Mouse (Mus musculus): ENCODE results near the gene Dyx1c1.

Gene Dyx1c1

DNA sequence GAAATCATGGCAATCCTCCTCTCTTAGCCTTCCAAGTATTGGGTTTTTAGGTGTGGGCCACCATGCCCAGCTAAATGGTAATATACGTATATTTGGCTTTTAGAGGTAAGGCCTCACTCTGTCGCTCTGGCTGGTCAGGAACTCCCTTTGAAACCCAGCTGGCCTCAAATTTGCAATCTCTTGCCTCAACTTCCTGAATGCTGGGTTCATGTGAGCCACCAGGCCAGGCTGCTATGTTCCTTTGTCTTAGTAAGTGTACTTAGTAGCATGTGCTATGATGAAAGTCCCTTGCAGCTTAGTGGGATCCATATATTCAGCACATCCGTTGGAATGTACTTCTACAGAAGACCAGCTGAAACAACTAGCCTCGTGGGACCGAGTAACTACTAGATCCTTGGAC lies 16.1 kb downstream of the Dyx1c1 start:
- DNase-seq (ENCODE audit: low spot score in 2 of 2): no peak

DNA sequence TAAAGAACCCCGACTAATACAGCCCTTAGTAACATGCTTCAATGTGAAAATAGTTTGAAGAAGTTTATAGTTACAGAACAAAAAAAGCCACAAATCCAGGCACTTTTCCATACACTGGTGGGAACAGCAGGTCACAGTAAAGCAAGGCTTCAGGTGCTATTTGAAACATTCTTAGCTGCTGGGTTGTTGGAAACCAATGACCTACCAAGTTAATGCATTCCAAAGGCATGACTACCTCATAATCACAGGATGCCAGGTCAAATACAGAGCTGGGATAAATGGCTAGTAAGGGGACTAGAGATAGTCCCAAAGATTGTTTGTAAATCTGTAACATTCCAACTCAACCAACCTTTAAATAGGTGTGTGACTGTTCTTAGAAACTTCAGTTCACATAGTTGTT lies 16.7 kb downstream of the Dyx1c1 start:
- no peak for DNase-seq (ENCODE audit: low spot score in 2 of 2)

DNA sequence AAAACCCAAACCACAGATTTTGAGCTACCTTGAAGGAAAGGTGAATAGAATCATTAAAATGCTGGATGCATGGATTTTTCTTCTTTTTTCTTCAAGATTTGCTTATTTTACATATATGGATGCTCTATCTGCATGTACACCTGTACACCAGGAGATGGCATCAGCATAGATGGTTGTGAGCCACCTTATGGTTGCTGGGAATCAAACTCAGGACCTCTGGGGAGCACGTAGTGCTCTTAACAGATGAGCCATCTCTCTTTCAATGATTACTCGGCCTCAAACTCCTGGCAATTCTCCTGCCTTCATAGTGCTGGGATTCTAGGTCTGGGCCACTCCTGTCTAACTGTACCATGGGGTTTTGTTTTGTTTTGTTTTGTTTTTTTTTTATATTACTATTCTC lies 24.5 kb downstream of the Dyx1c1 start:
- DNase-seq (ENCODE audit: low spot score in 2 of 2): no peak

DNA sequence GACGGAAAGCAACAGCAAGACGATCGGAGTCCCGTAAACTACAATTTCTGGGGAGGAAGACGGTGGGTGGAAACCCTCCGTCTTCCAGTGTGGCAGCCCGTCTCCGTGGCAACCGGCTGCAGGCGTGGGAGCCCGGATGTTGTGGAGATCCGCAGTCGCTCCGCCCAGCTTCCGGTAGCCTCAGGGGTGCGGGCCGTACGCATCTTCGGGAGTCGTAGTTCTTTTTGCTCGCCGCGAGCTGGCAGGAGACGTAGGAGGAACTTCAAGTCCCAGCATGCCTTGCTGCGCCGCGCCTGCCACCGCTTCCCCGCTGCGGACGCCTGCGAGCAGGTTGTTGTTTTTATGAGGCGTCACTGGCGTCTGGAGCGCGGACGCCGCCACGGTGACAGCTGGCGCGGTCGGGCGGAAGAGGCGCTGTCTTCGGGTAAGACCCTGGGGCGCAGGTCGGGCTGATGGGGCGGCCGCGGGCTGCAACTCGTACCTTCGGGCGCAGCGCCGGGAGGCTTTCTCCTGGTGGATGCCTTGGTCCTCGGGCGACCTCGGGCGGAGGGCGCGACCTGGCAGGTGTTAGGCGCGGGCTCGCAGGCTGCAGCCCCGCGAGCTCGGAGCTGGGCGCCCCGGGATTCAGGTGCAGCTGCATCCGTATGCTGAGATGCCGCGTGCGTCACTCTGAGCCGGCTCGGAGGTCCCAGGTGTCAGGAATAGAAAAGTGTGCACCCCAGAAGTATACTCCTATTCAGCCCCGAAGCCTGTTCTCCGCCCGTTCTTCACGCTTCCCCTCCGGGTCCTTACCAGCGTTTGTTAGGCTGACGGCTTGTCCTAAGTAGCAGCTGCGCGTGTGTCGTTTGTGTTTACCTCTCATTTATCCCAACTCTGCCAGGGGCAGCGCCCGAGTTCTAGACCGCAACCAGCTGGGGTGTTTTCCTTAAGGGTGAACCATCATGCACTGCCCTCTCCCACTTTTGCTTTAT lies 26.9 kb downstream of the Dyx1c1 start, which contains the start of the genes Ccpg1os and Ccpg1:
Gene Ccpg1os, minus strand, starts transcription at position 133 of the 971 bp plus-strand sequence.
Gene Ccpg1, plus strand, starts transcription at position 180 of the 971 bp plus-strand sequence.
- DNase-seq (ENCODE audit: low spot score in 2 of 2): peak; percentile 95 to 96

DNA sequence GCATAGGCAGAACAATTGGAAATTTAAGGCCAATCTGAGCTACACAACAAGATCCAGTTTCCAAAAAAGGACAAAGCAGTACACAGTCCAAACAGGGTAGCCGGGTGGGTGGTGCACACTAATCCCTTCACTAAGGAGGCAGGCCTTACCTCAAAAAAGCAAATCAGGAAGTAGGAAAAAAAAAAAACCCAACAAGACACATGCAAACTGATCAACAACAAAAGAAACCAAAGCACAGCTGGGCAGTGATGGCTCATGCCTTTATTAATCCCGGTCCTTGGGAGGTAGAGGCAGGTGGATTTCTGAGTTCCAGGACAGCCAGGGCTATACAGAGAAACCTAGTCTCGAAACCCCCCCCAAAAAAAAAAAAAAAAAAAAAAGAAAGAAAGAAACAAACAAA lies 29.1 kb downstream of the Dyx1c1 start:
- no peak for DNase-seq (ENCODE audit: low spot score in 2 of 2)

DNA sequence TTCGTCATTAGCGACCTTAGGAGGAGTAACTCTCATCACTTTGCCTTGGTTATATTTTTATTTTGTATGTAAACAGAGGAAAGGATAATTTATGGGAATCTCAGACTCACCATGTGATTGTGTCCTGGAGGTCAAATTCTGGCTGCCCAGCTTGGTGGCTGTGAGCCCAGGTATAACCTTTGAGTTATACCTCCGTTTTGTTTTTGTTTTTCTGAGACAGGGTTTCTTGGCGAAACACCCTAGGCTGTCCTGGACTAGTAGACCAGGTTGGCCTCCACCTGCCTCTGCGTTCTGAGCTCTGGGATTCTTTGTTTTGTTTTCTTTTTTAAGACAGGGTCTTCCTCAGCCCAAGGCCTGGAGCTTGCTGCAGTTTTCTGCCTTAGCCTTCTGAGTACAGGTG lies 30.1 kb downstream of the Dyx1c1 start:
- DNase-seq (ENCODE audit: low spot score in 2 of 2): no peak

DNA sequence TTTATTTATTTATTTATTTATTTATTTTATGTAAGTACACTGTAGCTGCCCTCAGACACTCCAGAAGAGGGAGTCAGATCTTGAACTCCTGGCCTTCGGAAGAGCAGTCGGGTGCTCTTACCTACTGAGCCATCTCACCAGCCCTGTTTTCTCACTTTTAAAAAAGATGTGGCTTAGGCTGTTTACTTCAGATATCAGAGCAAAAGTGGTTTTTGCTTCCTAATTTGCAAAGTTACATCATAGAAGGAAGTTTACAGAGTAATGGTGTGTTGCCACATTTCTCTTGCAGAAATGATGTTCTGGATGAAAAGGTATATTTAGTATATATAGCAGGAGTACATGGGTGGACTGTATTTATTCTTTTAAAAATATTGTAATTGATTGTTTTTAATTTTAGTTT lies 32.8 kb downstream of the Dyx1c1 start:
- DNase-seq (ENCODE audit: low spot score in 2 of 2): no peak

DNA sequence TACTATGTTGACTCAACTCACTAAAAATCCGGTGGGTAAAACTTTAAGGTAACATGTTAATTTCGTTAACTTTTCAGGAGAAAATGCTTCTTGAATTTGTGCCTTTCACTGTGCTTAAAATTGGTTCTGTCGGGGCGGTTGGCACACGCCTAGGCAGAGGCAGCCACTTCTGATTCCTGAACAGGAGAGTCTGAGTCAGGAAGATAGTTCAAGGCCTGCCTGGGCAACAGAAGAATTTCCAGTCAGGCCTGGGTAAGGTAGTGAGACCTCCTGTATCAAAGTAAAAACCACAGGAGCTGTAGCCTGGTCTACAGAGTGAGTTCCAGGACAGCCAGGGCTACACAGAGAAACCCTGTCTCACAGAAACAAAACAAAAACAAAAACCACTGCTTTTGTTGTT lies 34.0 kb downstream of the Dyx1c1 start:
- no peak for DNase-seq (ENCODE audit: low spot score in 2 of 2)

DNA sequence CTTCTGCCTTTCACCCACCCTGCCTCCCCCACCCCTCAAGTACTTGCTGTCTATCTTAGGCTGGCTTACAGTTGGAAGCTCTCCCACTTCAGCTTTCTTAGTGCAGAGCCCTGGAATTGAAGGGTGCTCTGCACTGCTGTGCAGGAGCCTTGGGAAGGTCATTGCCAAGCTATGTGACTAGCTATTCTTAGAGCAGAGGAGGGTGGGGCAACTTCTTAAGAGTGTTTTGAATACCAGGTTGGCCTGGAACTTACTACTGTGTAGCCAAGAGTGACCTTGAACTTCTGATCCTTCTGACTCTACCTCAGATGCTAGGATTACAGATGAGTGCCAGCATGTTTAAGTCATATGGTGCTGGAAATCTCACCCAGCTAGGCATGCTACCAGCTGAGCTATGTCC lies 37.6 kb downstream of the Dyx1c1 start:
- DNase-seq (ENCODE audit: low spot score in 2 of 2): no peak

DNA sequence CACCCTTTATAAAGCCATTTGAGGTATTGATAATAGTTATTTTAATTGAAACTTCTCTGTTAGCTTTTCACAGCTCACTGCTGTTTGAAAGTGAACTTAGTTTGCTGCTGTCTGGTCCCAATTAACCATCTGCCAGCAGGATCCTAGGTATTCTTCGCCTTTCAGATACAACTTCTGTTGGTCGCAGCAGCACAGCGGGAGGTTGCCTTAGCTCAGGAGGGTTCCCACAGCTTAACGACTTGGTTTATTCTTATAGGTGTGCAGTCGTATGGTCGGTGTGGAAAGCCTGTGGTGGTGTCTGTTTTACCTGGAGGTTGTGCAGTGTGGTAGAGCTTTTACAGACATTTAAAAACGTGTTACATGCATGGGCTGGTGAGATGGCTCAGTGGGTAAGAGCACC lies 38.2 kb downstream of the Dyx1c1 start:
- DNase-seq (ENCODE audit: low spot score in 2 of 2): no peak

DNA sequence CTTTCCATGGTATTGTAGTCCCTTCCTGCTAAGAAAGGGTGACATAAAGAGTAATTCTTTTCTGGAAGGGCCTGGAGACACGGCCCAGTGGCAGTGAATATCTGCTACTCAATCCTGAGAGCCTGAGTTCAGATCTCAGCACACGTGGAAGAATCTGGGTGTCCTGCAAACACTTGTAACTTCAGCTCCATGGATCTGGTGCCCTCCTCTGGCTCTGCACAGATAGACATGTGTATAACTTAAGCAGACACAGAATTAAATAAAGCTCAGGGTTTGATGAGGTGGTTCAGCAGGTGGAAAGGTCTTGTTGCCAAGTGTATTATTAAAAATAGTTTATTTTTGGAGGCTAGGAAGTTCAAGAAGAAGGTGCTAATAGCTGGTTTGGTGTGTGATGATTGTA lies 41.9 kb downstream of the Dyx1c1 start:
- no peak for DNase-seq (ENCODE audit: low spot score in 2 of 2)

DNA sequence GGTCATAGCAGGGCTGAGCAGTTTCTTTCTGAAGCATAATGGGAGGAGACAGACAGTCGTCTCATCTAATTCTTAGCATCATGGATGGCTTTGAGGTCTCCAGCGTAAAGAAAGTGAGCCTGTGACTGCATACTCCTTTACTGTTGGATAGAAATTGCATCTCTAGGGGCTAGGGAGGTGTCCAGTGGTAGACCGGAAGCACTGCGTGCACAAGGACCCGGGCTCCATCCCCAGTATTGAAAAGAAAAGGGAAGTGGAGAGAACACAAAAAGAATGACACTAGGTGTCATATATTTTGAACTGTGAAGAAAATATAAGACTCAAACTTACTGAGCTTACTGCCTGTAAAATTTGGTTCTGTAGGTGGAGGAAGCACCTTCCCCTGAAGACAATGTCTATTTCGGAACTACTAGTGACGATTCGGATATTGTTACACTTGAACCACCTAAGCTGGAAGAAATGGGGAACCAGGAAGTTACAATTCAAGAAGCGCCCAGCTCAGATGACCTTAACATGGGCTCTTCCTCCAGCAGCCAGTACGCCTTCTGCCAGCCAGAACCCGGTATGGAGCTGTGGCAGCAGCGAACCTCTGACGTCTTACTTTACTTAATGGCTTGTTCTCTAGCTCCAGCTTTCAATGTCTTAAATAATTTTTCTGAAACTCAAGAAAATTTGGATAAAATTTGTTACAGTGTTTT lies 42.9 kb downstream of the Dyx1c1 start:
- no peak for DNase-seq (ENCODE audit: low spot score in 2 of 2)

DNA sequence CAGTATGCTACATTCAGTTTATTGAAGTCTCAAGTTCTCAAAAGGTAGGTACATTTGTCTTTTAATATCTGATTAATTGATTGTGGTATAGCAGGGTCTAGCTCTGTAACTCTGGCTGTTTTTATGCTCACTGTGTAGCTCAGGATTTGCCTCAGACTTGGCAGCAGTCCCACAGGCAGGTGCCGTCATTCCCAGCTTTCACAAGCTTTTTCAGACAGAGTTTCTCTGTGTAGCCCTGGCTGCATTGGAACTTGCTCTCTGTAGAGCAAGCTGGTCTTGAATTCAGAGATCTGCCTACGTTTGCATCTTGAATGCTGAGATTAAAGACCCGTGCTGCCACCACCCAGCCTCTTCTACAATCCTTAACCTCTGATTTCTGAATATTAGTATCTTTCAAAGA lies 43.6 kb downstream of the Dyx1c1 start:
- no peak for DNase-seq (ENCODE audit: low spot score in 2 of 2)

DNA sequence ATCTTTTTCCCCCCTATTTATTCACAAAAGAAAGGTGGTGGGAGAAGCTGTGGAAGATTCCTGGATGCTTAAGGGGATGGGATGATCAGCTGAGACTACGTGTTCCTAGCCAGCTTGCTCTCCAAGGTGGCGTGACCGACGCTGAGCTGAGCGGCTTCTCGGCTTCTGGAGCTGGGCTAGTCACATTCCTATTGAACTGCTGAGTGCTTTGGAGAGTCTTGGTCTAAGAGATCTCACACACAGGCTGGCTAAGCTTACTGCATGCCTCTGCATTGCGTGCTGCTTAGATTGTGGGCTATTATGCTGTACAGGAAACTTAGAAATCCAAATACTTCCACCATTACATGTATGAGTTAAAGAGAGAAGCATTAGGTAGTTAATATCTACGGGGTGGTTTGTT lies 45.5 kb downstream of the Dyx1c1 start:
- DNase-seq (ENCODE audit: low spot score in 2 of 2): no peak

DNA sequence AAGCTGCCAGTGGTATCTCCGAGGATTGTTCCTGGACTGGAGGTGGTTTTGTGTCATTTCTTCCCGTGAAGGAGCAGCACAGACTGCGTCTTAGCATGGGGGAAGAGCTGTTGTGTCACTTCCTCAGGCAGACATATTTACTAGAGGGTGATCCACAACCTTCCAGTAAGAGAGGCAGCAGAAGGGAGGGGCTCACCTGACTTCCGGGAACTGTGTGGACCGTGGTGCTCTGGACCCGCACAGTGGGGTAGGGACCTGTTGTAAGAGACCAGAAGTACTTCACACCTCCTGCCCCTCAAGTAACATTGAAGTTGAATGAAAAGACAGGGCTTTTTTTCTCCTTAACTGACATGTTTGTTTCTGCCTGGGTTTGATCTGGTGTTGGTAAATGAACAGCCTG lies 46.5 kb downstream of the Dyx1c1 start:
- no peak for DNase-seq (ENCODE audit: low spot score in 2 of 2)

DNA sequence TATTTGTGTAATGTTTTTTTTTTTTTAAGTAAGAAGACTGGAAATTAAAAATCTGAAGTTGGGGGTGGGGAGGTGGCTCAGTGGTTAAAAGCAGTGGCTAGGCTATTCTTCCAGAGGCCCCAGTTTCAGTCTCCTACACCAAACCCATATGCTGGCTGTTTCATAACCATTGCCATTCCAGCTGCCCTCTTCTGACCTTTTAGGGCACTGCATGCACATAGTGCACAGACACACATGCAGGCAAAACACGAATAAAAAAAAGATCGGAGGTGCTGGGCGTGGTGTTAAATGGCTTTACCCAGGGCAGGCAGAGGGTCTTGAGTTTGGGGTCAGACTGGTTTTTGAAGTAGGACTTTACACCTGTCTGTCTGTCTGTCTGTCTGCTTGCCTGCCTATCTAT lies 47.6 kb downstream of the Dyx1c1 start:
- no peak for DNase-seq (ENCODE audit: low spot score in 2 of 2)

DNA sequence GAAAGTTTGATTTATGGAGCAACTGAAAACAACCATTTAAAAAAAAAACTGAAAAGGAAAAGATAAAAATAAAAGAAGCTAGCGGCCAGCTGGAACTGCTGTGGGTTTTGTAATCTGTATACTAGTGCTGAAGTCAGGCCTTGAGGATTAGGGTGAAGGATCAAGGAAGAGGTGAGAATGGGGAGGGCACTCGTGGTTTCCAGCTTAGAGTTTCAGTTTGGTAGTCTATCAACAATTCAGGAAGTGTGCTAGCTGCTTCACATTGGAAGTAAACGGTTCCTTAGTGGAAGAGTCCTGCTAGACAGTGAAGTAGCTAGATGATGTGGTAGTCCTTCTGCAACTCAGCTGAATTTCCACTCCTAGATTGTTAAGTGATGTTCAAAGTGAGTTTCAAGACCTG lies 49.8 kb downstream of the Dyx1c1 start:
- no peak for DNase-seq (ENCODE audit: low spot score in 2 of 2)

DNA sequence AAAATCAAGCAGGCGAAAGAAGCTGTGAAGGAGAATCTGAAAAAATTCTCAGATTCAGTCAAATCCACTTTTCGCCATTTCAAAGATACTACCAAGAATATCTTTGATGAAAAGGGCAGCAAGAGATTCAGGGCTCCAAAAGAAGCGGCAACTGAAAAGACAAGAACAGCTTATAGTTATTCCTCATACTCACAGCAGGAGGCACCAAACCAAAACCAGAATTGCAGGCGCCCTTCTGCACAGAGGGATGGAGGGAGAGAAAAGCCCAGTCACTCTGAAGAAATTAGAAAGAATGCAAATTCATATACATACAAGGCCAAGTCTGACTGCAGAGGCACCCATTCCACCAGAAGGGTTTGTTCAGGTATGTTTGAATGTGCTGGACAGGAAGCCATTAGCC lies 54.0 kb downstream of the Dyx1c1 start:
- DNase-seq (ENCODE audit: low spot score in 2 of 2): no peak

DNA sequence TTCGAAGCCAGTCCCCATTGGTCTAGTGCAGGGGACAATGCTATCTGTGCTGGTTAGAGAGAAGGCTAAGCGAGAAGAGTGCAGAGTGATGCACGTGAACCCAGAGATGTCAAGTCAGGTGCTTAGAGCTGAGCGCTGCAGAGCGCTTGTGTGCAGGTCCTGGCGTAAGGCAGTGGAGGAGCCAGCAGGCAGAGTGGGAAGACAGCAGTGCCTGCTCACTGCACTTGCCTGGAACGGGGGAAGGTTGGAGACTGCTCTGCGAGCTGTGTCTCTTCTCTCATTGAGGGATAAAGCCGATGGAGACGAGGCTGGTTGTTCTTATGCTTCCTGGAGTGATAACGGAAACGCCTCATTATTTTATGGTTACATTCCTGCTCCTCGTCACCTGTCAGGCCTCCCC lies 56.1 kb downstream of the Dyx1c1 start:
- DNase-seq (ENCODE audit: low spot score in 2 of 2): no peak

DNA sequence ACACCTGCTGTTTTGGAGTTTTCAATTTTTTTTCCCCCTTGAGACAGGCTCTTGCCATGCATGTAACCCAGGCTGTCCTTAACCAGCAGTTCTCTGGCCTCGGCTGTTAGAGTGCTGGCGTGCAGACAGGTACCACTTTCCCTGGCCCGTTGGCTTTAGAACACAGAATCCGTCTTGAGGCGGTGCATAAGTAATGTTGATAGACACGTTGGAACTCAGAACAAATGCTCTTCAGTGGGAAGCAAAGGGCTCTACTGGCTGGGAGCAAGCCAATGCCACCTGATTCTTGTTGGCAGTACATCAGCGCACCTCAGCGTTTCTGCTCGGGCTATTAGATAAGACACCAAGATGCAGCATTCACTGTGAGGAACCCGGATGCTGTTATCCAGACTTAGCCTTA lies 61.3 kb downstream of the Dyx1c1 start:
- no peak for DNase-seq (ENCODE audit: low spot score in 2 of 2)

DNA sequence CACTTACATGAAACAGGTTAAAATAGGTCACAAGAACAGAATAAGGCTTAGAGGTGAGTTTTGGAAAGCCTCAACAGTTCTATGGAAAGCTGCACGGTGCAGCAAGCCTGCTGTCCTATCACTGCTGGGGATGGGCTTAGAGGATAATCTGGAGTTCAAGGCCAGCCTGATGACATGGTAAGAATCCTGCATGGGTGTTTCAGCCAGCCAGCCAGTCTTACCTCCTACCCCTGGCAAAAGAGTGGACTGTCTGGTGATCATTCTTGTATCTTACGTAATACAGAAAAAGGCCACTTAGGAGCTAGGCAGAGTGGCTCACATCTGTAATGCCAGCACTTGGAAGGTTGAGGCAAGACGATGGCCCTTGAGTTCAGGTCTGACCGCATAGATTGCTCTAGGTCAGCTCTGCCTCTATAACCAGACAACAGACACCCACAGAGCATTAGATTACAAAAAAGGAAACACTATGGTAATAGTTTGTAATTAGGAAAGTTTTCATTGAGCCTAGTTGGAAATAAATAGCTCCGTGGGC lies 62.0 kb downstream of the Dyx1c1 start:
- no peak for DNase-seq (ENCODE audit: low spot score in 2 of 2)

Data from urinary bladder, postnatal 4 days (tissue).